Mouse (Mus musculus): Measurements from ENCODE around the gene Cpm.
"Not testable (repeated sequence)": the region's sequence is repeated elsewhere in the genome, so short reads cannot be mapped to it uniquely, and the experiment has no call there.

Gene Cpm

GRCm38 (mm10) chr10:117593857-117594256 is 35.4 kb upstream of the Cpm start:
- DNase-seq (ENCODE audit: low spot score in 2 of 2) = no peak

GRCm38 (mm10) chr10:117594291-117594850 is 34.9 kb upstream of the Cpm start:
- no peak for DNase-seq (ENCODE audit: low spot score in 2 of 2)

DNA sequence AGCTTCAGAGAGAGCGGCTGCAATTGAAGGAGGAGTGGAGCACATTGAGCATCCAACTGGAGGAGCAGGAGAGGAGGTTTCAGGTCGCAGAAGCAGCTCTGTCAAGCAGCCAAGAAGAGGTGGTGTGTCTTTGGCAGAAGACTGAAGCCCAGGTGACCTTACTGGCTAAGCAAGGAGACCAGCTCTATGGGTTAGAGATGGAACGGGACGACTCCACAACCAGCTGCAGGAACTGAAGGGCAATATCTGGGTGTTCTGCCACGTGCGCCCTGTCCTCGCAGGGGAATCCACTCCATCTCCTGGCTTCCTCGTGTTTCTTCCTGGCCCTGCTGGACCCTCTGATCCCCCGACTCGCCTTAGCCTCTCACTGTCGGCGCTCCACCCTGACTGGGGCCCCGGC is 34.4 kb upstream of the Cpm start:
- no peak for DNase-seq (ENCODE audit: low spot score in 2 of 2)

- no peak for DNase-seq (ENCODE audit: low spot score in 2 of 2)
These were observed 33.7 kb upstream of the Cpm start for GRCm38 (mm10) chr10:117595442-117596164.

DNA sequence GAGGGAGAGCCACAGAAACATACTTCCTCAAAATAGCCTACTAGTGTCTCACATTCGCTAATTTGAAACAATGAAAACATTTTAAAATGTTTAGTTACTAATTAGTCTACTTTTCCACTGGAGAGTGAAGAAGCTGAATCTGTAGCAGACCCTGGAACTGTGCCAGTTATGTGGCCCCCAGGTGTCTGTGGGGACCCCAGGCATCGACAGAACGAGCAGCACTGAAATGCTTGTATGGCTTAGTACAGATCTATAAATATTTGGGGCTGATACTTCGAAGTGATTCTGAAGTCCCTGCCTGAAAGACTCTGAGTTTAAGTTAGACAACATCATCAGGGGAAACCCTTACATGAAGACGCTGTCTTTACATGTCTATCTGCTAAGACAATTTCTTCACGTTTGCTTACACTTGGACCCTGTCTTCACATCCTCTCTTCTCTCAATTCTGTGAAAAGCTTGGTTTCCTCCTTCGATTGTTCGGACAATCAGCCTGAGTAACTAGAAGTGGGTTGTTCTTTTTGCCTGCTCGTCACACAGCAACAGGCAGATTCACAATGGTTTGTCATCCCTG is 33.0 kb upstream of the Cpm start:
- DNase-seq (ENCODE audit: low spot score in 2 of 2) = no peak

DNA sequence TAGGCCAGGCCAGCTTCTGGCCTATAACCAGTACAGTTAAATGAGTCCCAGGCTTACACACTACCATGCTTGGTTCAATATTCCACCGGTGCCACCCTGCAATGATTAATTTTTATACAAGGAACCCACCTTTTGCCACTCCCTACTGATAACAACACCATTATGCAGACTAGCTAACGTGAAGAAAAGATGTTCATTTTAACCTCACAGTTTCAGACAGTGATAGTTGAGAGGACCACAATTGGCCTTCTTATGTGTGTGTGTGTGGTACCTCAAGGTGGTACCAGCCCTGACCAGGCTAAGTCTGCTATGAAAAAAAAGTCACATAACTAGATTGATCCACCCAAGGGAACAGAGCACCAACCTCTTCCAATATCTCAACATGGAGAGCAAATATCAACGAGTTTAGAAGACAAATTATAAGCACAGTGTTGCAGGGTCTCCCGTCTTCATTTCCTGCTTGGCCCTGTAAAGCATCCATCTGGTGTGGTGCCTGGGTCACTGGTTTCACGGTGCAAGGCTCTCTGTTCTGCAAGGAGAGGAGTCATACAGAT is 32.5 kb upstream of the Cpm start:
- no peak for DNase-seq (ENCODE audit: low spot score in 2 of 2)

- not testable (repeated sequence) for DNase-seq (ENCODE audit: low spot score in 2 of 2)
These were observed 31.7 kb upstream of the Cpm start for GRCm38 (mm10) chr10:117597371-117598265.

DNA sequence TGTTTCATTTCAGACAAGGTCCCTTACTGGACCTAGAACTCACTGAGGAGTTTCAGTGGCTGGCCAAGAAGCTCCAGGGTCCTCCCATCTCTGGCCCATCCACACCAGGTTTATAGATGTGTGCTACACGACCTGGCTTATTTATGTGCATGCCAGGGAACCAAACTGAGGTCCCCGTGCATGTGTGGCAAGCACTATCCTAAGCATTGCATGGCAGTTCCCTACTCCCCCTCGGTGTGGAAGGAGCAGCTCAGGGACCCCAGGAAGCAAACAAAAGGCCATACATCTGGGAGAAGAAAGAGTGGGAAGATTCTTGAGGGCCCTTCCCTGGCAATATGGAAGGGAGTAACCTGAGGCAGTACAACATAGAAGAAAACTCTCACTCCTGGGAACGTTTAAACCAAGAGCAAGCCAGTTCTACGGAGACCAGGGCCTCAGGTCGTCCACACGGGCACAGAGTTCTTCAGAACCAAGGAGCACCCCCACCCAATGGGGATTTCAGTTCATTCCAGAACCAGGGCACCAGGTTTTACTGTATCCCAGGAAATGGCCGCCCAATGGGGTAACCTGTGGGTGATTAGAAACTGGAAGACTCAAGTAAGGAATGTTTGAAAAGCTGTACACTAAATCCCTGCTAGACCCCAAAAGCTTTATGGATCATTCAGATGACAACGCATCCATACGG is 30.9 kb upstream of the Cpm start:
- no peak for DNase-seq (ENCODE audit: low spot score in 2 of 2)

DNA sequence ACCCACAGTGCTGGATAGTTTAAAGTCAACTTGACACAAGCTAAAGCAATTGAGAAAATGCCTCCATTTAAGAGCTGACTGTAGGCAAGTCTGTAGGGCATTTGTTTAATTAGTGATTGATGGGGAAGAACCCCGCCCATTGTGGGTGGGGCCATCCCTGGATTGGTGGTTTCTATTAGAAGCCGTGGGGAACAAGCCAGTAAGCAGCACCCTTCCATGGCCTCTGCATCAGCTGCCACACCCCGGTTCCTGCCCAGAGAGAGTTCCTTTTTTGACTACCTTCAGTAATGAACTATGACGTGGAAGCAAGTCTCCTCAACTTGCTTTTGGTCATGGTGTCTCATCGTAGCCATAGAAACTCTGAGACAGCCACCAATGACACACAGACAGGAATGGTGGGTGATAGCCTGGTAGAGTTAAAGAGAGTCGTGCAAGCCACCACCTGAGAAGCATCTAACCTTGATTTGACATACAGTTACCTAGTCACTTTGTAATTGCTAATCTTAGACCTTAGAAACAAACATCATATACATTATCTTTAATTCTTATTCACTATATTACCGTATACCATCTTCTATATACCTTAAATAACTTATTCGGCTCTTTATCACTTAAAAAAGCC is 30.2 kb upstream of the Cpm start:
- not testable (repeated sequence) for DNase-seq (ENCODE audit: low spot score in 2 of 2)

GRCm38 (mm10) chr10:117601146-117602035 is 27.9 kb upstream of the Cpm start:
- no peak for DNase-seq (ENCODE audit: low spot score in 2 of 2)

DNA sequence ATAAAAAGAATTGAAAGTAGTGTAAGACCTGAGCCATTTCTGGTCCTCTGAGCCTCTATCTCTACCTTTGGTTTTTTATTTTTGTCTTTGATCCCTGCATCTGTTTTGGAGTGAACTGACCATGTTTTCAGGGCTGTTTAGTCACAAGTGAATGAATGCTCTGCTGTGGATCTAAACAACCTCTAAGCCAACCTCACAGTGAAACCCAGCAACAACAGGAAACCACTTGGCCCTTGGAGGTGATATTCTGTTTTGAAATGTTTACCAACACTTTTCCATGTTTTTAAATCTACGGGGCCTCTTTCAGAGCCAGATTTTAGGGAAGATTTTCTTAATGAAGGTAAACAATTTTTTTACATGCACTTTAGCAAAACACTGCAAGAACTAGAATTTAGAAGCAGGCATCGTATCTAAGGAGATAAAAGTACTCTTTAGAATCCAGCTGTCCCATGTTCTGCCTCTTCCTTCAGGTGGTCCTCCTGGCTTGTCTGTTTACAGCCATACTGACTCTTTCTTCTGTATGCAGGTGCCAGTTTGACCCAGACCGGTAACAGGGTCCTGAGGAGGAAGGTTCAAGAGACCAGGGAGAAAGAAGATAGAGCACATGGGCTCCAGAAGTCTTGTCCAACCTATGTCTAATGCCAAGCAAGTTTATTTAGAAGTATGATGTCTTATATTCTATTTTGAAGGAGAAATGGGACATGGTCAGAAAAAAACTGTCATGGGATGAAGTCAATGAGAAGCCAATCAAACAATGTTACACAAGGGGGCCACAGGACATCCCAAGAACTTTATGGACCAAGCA is 26.8 kb upstream of the Cpm start:
- DNase-seq (ENCODE audit: low spot score in 2 of 2) = no peak

DNA sequence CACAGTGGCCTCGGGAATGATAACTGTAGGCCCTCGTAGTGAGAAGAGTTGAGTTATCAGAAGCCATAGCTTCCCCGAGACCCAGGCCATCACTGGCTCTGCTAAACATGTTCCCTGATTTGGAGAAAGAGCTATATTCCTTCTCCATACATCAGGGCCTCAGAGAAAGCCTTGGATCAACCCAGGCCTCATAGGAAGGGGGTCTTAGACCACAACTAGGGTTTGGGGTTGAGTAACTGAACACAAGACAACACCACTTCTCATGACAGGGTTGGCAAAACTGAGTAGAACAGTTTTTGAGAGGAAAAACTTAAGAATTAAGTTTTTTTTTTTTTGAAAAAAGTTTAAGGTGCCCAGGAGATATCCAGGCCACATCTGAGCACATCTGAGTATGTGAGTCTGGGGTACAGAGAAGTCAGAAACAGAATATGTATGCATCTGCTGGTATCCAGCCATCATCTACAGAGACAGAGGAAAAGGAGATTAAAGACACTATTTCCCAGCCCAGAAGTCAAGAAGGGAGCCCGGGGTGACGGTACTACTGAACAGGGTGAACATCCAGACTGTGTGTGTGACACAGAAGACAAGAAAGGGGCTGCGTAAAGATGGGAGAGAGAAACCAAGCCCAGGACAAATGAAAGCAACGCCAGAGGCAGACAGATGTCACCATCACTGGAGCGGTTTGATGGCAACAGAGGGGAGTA is 26.0 kb upstream of the Cpm start:
- no peak for DNase-seq (ENCODE audit: low spot score in 2 of 2)

DNA sequence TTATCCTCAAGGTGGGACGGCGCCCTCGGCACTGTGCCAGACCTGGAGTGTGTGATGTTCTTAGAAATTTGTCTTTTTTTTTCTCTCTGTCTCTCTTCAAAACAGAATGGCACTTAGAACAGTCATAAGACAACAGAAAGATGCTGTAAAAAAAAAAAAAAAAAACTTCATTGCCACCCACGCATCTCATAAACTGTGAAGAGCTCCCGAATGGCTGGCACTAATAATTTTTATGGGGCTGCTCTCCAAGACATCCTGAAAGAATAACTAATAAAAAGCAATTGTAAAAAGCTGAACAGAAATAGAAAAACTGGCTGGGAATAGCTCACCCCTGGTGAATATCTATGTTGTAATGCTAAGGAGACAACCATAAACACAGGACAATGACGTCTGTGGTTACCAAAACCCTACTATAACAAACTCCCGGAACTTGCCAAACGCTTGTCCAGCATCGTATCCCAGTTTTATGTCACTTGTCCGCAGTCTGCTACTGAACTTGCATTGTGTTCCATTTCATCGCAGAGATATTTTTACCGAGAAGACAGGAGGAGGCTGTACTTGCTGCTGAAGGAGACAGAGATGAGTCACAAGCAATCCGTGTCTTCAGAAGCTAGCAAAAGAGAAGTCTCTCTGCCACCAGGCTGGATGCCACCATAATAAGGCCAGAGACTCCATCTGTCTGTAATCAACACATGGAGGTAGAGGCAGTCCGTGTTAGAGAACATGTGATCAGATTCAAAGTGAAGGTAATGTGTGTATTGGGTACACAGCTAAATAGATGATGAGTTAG is 25.3 kb upstream of the Cpm start:
- peak; percentile 37 to 75 for DNase-seq (ENCODE audit: low spot score in 2 of 2)

DNA sequence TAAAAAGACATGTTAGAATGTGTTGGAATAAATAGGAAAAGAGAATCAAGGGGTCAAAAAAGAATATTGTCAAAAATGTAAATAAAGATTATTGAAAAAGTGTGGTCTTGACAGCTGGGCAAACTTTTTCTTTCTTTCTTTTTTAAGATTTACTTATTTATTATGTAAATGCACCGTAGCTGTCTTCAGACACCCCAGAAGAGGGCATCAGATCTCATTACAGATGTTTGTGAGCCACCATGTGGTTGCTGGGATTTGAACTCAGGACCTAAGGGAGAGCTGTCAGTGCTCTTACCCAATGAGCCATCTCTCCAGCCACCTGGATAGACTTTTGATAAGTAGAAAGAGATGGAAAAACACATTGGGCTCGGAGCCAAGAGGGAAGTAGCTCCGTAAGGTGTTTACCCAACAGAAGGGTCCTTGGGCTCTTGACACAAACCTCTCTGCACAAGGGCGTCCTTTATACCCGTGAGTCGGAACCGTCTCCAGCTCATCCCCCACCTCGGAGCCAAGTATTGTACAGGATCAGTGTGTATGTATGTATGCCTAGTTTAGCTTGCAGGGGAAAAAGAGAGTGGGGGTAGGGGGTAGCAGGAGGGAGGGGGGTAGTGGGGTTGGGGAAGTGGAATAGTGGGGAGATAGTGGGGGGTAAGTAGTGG is 24.5 kb upstream of the Cpm start:
- no peak for DNase-seq (ENCODE audit: low spot score in 2 of 2)

GRCm38 (mm10) chr10:117605283-117606243 is 23.7 kb upstream of the Cpm start:
- no peak for DNase-seq (ENCODE audit: low spot score in 2 of 2)

DNA sequence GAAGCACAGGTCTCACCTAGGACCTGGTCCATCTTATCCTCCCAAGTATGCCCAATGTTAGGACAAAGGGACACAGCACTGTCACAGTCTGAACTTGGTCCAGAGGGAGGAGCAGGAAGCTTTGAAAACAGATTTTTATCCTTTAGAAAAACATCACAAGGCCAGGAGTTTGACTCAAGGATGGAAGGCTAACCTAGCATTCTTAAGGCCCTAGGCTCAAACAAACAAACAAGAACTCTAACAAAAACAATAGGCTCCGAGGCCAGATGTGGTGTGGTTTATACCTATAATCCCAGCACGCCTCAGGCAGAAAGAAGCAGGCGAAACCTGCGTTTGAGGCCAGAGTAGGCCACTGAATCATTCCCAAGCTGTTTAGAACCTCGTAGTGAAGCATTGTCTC is 22.9 kb upstream of the Cpm start:
- DNase-seq (ENCODE audit: low spot score in 2 of 2) = no peak

Measured in right cerebral cortex, postnatal 36 days (tissue).